Mouse (Mus musculus): ENCODE measurements at regions not wholly inside any gene's neighbourhood (a gene's known extent, or its start where the extent isn't known, plus 50 kb on each side); places are given as distances from the start of the nearest gene placed in this dataset.

GRCm38 (mm10) chr10:119087886-119088285 is 152.0 kb downstream of the Cand1 start:
- no peak for TF ChIP-seq TCF12 (IDR thresholded peaks at IDR 0.05; ENCODE audit: low read depth, low read length)
- no peak for TF ChIP-seq CTCF (IDR thresholded peaks at IDR 0.05 in 2 of 3, conservative IDR thresholded peaks at IDR 0.05 in 1 of 3; ENCODE audit: control insufficient read depth in 1 of 3, insufficient read depth in 1 of 3, low read depth in 2 of 3, low read length in 3 of 3, poor library complexity in 1 of 3, severe bottlenecking in 1 of 3)
- TF ChIP-seq CHD2 (IDR thresholded peaks at IDR 0.05; ENCODE audit: low read length): no peak
- no peak for TF ChIP-seq POLR2A (IDR thresholded peaks at IDR 0.05; ENCODE audit: control insufficient read depth in 1 of 2, insufficient read depth in 1 of 2, low read depth in 1 of 2, low read length in 2 of 2, poor library complexity in 1 of 2)
- no peak for TF ChIP-seq CHD1 (IDR thresholded peaks at IDR 0.05; ENCODE audit: low read depth, low read length)
- TF ChIP-seq NELFE (IDR thresholded peaks at IDR 0.05; ENCODE audit: low read depth, low read length): no peak
- TF ChIP-seq POLR2AphosphoS2 (IDR thresholded peaks at IDR 0.05; ENCODE audit: low read length): no peak
- TF ChIP-seq USF1 (IDR thresholded peaks at IDR 0.05; ENCODE audit: low read depth, low read length): no peak
- no peak for TF ChIP-seq ETS1 (IDR thresholded peaks at IDR 0.05; ENCODE audit: low read depth, low read length)
- TF ChIP-seq MAX (IDR thresholded peaks at IDR 0.05; ENCODE audit: low read length): no peak
- no peak for TF ChIP-seq MYC (IDR thresholded peaks at IDR 0.05; ENCODE audit: low read depth, low read length)
- no peak for TF ChIP-seq HCFC1 (IDR thresholded peaks at IDR 0.05; ENCODE audit: low read depth, low read length)
- TF ChIP-seq MYB (IDR thresholded peaks at IDR 0.05; ENCODE audit: low read depth, low read length): no peak
